ENCODE assay signal across 10 mouse cellular contexts in the genomic region with DNA sequence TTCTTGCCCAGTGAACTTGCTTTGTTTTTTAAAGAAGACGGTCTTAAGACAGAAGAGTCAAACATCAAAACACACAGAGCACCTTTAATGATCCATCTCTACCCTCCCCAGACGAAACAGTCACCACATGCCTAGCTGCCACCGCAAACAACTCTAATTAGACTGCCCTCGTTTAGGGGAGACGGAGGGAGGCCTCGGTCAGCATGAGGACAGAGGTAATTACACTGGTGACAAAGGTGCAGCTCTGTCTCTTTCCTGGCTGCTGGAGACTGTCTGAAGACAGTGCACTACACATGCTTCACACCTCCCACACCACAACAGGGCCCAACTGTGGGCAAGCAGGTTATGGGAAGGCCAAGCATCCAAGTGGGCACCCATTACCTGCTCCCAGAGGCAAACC. TPM values are rescaled to one million over a fixed set of nuclear protein-coding genes. Genes with fewer than 3 reads are reported as not detected.
A peak's percentile ranks its signal among the peaks of the same experiment; 100 is the strongest.
DNase-seq lines count a peak whose midpoint lies in the region; ATAC-seq and TF ChIP-seq lines count a peak whose summit lies in the region.
"Had no signal": no experiment of that assay in that cellular context is flagged by ENCODE, and none has a peak within 500 bp of the region (broad histone marks: within the 10 kb centered on the region; RNA-seq: fewer than 3 reads in every experiment).

No protein-coding gene starts in this region.

- no peaks in the 10 kb centered on the region for H3K27me3 ChIP-seq in embryonic facial prominence, embryonic 15.5 days
- H3K27me3 ChIP-seq in embryonic facial prominence, embryonic 10.5 days (replicated peaks; ENCODE audit: low read depth, poor library complexity, severe bottlenecking) = no peaks in the 10 kb centered on the region
- H3K27me3 ChIP-seq in kidney, embryonic 16.5 days (ENCODE audit: insufficient read depth, low read length) = no peaks in the 10 kb centered on the region
- no peaks in the 10 kb centered on the region for H3K27me3 ChIP-seq in limb, embryonic 10.5 days (ENCODE audit: low read depth, poor library complexity, severe bottlenecking)

- 0 out of 2 replicates have a peak, but pooled peaks have one; percentile 22 for TF ChIP-seq POLR2A in bone marrow macrophage, adult 2 months (IDR thresholded peaks at IDR 0.05; ENCODE audit: borderline replicate concordance, low read depth, low read length)

- H3K27ac ChIP-seq in embryonic facial prominence, embryonic 15.5 days (replicated peaks) = peak overlapping the region; percentile 34; the same call in 1 of the 2 replicates
- H3K27ac ChIP-seq in embryonic facial prominence, embryonic 10.5 days (replicated peaks) = no peak overlapping the region; the same call in 1 of the 2 replicates
- H3K27ac ChIP-seq in kidney, embryonic 16.5 days (ENCODE audit: low read length) = no peak overlapping the region
- peak overlapping the region; percentile 75 for H3K27ac ChIP-seq in bone marrow macrophage, adult 2 months (ENCODE audit: insufficient read depth, low read depth, low read length)
- H3K27ac ChIP-seq in limb, embryonic 10.5 days = 0 out of 2 replicates have a peak overlapping the region, but pooled peaks have one; percentile 21
- H3K27ac ChIP-seq: liver, embryonic 14.5 days had no signal

- no peak for ATAC-seq in embryonic facial prominence, embryonic 15.5 days (ENCODE audit: insufficient number of reproducible peaks, low FRiP score, low TSS enrichment, low read depth)
- no peak for ATAC-seq in kidney, embryonic 16.5 days (ENCODE audit: low FRiP score, low TSS enrichment)

- H3K9me3 ChIP-seq in embryonic facial prominence, embryonic 15.5 days (replicated peaks) = no peaks in the 10 kb centered on the region
- H3K9me3 ChIP-seq in embryonic facial prominence, embryonic 10.5 days = no peaks in the 10 kb centered on the region
- H3K9me3 ChIP-seq in kidney, embryonic 16.5 days (ENCODE audit: low read length) = no peaks in the 10 kb centered on the region
- no peaks in the 10 kb centered on the region for H3K9me3 ChIP-seq in limb, embryonic 10.5 days (replicated peaks)

- 50% methylated on average over 6 of the region's 6 CpGs for WGBS in embryonic facial prominence, embryonic 15.5 days
- WGBS in embryonic facial prominence, embryonic 10.5 days = 55% methylated on average over 6 of the region's 6 CpGs
- 36% methylated on average over 6 of the region's 6 CpGs for WGBS in kidney, embryonic 16.5 days
- 31% methylated on average over 6 of the region's 6 CpGs for WGBS in limb, embryonic 10.5 days

- no peak overlapping the region for H3K9ac ChIP-seq in embryonic facial prominence, embryonic 15.5 days
- H3K9ac ChIP-seq in kidney, embryonic 16.5 days (replicated peaks; ENCODE audit: low read length) = no peak overlapping the region
- H3K9ac ChIP-seq: liver, embryonic 14.5 days had no signal

- H3K4me3 ChIP-seq in embryonic facial prominence, embryonic 15.5 days (replicated peaks) = no peak overlapping the region
- no peak overlapping the region for H3K4me3 ChIP-seq in embryonic facial prominence, embryonic 10.5 days
- H3K4me3 ChIP-seq in kidney, embryonic 16.5 days (ENCODE audit: low read length) = no peak overlapping the region
- H3K4me3 ChIP-seq in bone marrow macrophage, adult 2 months (ENCODE audit: insufficient read depth, low read length) = no peak overlapping the region
- no peak overlapping the region for H3K4me3 ChIP-seq in limb, embryonic 10.5 days
- H3K4me3 ChIP-seq: erythroblast, embryonic 14.5 days had no signal

- TF ChIP-seq CTCF in bone marrow macrophage, adult 2 months (IDR thresholded peaks at IDR 0.05; ENCODE audit: low read depth, low read length) = no peak

- DNase-seq in embryonic facial prominence, embryonic 10.5 days (ENCODE audit: low spot score) = no peak
- peak; percentile 17 for DNase-seq in kidney, adult 18-20 months
- DNase-seq in limb, embryonic 10.5 days (ENCODE audit: low spot score) = no peak
- DNase-seq in frontal cortex, postnatal 14 days (ENCODE audit: low spot score in 2 of 2) = no peak
- no peak for DNase-seq in cerebellum, adult 11 months

- H3K4me2 ChIP-seq in embryonic facial prominence, embryonic 15.5 days (replicated peaks) = no peak overlapping the region
- H3K4me2 ChIP-seq in kidney, embryonic 16.5 days (replicated peaks; ENCODE audit: low read depth, low read length) = no peak overlapping the region

- 0 out of 2 replicates have a peak, but pooled peaks cover 17% of the 10 kb centered on the region for H3K4me1 ChIP-seq in embryonic facial prominence, embryonic 15.5 days
- peaks cover 13% of the 10 kb centered on the region for H3K4me1 ChIP-seq in embryonic facial prominence, embryonic 10.5 days
- peaks cover 21% of the 10 kb centered on the region for H3K4me1 ChIP-seq in kidney, embryonic 16.5 days (ENCODE audit: insufficient read depth, low read length)
- H3K4me1 ChIP-seq in bone marrow macrophage, adult 2 months (ENCODE audit: control insufficient read depth, insufficient read depth, low read length) = peaks cover 34% of the 10 kb centered on the region
- peaks cover 9% of the 10 kb centered on the region for H3K4me1 ChIP-seq in limb, embryonic 10.5 days

- H3K36me3 ChIP-seq in embryonic facial prominence, embryonic 15.5 days = peaks cover 3% of the 10 kb centered on the region; the same call in 1 of the 2 replicates
- peaks cover 23% of the 10 kb centered on the region for H3K36me3 ChIP-seq in embryonic facial prominence, embryonic 10.5 days (replicated peaks)
- no peaks in the 10 kb centered on the region for H3K36me3 ChIP-seq in kidney, embryonic 16.5 days (ENCODE audit: insufficient read depth, low read length)
- peaks cover 19% of the 10 kb centered on the region for H3K36me3 ChIP-seq in limb, embryonic 10.5 days

RNA-seq across cellular contexts. Expression of a gene that starts 45.8 kb away (rescaled TPM):
- polyA plus RNA-seq in embryonic facial prominence, embryonic 15.5 days (2015; fragmentation: Nextera tagmentation; extraction: Ambion mirVana) = 34.8 and 38.1 TPM in 2 replicates
- polyA plus RNA-seq in embryonic facial prominence, embryonic 10.5 days (2016; fragmentation: Nextera tagmentation; extraction: Ambion mirVana) = 35.3 and 38.1 TPM in 2 replicates
- polyA plus RNA-seq in kidney, embryonic 16.5 days (2015; fragmentation: Nextera tagmentation; extraction: Ambion mirVana) = 33.6 and 35.0 TPM in 2 replicates
- polyA plus RNA-seq in bone marrow macrophage, adult 2 months (2012; ENCODE audit: insufficient read depth, insufficient read length, missing spikeins) = 57.0 and 57.2 TPM in 2 replicates
- polyA plus RNA-seq in limb, embryonic 10.5 days (2016; fragmentation: Nextera tagmentation; extraction: Ambion mirVana) = 39.0 and 42.9 TPM in 2 replicates

Comparison
In these comparisons a context has a peak if more than half of its experiments do, and no peak if none do; other contexts are left out.
1. H3K27ac ChIP-seq: peak in embryonic facial prominence, embryonic 15.5 days (single experiment), bone marrow macrophage, adult 2 months (single experiment) and limb, embryonic 10.5 days (single experiment); none in embryonic facial prominence, embryonic 10.5 days (single experiment) and kidney, embryonic 16.5 days (single experiment).